ENCODE assay signal across 9 mouse cellular contexts in the genomic region with DNA sequence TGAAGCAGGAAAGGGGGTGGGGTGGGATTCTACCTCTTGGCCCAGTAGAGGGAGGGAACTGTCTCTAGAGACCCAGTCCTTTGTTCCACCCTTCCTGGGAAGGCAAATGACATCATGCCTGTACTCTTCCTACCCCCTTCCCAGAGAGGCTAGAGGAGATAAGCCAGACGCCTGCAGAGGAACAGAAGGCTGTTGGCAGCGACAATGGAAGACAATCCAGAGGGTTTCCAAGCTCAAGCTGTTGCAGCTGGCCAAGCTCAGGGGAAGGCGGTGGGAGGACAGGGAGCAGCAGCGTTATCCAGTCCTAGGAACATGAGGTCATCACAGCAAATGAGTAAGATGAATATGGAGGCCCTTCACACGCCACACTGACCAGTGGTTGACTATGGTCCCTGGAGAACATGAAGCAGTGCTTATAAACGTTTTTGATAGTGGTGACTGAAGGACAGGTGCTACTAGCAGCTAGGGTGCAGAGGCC.
DNase-seq lines count a peak whose midpoint lies in the region; ATAC-seq and TF ChIP-seq lines count a peak whose summit lies in the region.
"Had no signal": no experiment of that assay in that cellular context is flagged by ENCODE, and none has a peak within 500 bp of the region (broad histone marks: within the 10 kb centered on the region; RNA-seq: fewer than 3 reads in every experiment).

No protein-coding gene starts in this region.

- H3K36me3 ChIP-seq in heart, embryonic 14.5 days (ENCODE audit: control insufficient read depth, insufficient read depth, low read length): peaks cover 38% of the 10 kb centered on the region
- H3K36me3 ChIP-seq in liver, embryonic 15.5 days (replicated peaks): 0 out of 2 replicates have a peak, but pooled peaks cover 8% of the 10 kb centered on the region

- no peak for TF ChIP-seq CTCF in embryonic fibroblast, embryonic 13.5 days (IDR thresholded peaks at IDR 0.05; ENCODE audit: borderline replicate concordance, insufficient read depth, low read length)

- DNase-seq in CD4-positive helper T cell, adult 2 months (ENCODE audit: low read depth, low spot score): peak; percentile 21
- DNase-seq in adrenal gland, postnatal 25 days: peak; percentile 32
- DNase-seq in kidney, postnatal 10 days: peak; percentile 81
- DNase-seq in ovary, adult 18-20 months (ENCODE audit: low spot score): peak; percentile 65
- DNase-seq in thymus, adult 18-20 months: no peak

- peak overlapping the region; percentile 55; the same call in 1 of the 2 replicates for H3K9ac ChIP-seq in heart, embryonic 14.5 days (ENCODE audit: low read length)
- peak overlapping the region; percentile 15; the same call in 1 of the 2 replicates for H3K9ac ChIP-seq in liver, embryonic 15.5 days
- H3K9ac ChIP-seq: neural tube, embryonic 12.5 days had no signal

- under 1% methylated on average over 6 of the region's 6 CpGs for WGBS in heart, embryonic 14.5 days
- 53% methylated on average over 6 of the region's 6 CpGs for WGBS in liver, embryonic 15.5 days (ENCODE audit: insufficient replicate concordance)

- peak overlapping the region; percentile 39; the same call in 1 of the 2 replicates for H3K27ac ChIP-seq in embryonic fibroblast, embryonic 13.5 days (ENCODE audit: insufficient read depth, low read length)
- peak overlapping the region; percentile 89 to 91 for H3K27ac ChIP-seq in heart, embryonic 14.5 days (replicated peaks in 1 of 2; ENCODE audit: control insufficient read depth in 1 of 2, insufficient read depth in 1 of 2, low read depth in 2 of 2, low read length in 2 of 2)
- H3K27ac ChIP-seq in liver, embryonic 15.5 days (replicated peaks): peak overlapping the region; percentile 80
- H3K27ac ChIP-seq: neural tube, embryonic 12.5 days had no signal

- no peaks in the 10 kb centered on the region for H3K27me3 ChIP-seq in heart, embryonic 14.5 days (ENCODE audit: control insufficient read depth, insufficient read depth, low read length)
- H3K27me3 ChIP-seq in liver, embryonic 15.5 days: no peaks in the 10 kb centered on the region
- H3K27me3 ChIP-seq: neural tube, embryonic 12.5 days had no signal

- H3K4me2 ChIP-seq in heart, embryonic 14.5 days (ENCODE audit: low read length): 0 out of 2 replicates have a peak overlapping the region, but pooled peaks have one; percentile 24
- peak overlapping the region; percentile 48 for H3K4me2 ChIP-seq in liver, embryonic 15.5 days
- H3K4me2 ChIP-seq: neural tube, embryonic 12.5 days had no signal

- TF ChIP-seq POLR2A in embryonic fibroblast, embryonic 13.5 days (IDR thresholded peaks at IDR 0.05; ENCODE audit: low read depth, low read length): no peak

- H3K4me1 ChIP-seq in embryonic fibroblast, embryonic 13.5 days (ENCODE audit: control insufficient read depth, insufficient read depth, low read length): peaks cover 21% of the 10 kb centered on the region
- H3K4me1 ChIP-seq in heart, embryonic 14.5 days (ENCODE audit: control insufficient read depth in 2 of 2, insufficient read depth in 2 of 2, low read length in 2 of 2): peaks cover 44 to 96% of the 10 kb centered on the region in 2 experiments
- H3K4me1 ChIP-seq in liver, embryonic 15.5 days (replicated peaks): peaks cover 85% of the 10 kb centered on the region

- ATAC-seq in heart, embryonic 14.5 days (ENCODE audit: insufficient number of reproducible peaks, insufficient read depth, low FRiP score, low read depth): peak; percentile 96
- ATAC-seq in liver, embryonic 15.5 days (ENCODE audit: insufficient read depth): peak; percentile 28; the same call in 1 of the 2 replicates

- H3K9me3 ChIP-seq in heart, embryonic 14.5 days (ENCODE audit: control insufficient read depth, low read length): no peaks in the 10 kb centered on the region
- no peaks in the 10 kb centered on the region for H3K9me3 ChIP-seq in liver, embryonic 15.5 days (replicated peaks)
- H3K9me3 ChIP-seq: neural tube, embryonic 12.5 days had no signal

- no peak overlapping the region for H3K4me3 ChIP-seq in embryonic fibroblast, embryonic 13.5 days (ENCODE audit: insufficient read depth, low read length)
- H3K4me3 ChIP-seq in heart, embryonic 14.5 days (ENCODE audit: control insufficient read depth in 1 of 2, insufficient read depth in 1 of 2, low read depth in 1 of 2, low read length in 2 of 2): no peak overlapping the region
- no peak overlapping the region for H3K4me3 ChIP-seq in liver, embryonic 15.5 days (replicated peaks)
- H3K4me3 ChIP-seq: neural tube, embryonic 12.5 days had no signal

Comparison
In these comparisons a context has a peak if more than half of its experiments do, and no peak if none do; other contexts are left out.
1. DNase-seq: peak in CD4-positive helper T cell, adult 2 months (single experiment), adrenal gland, postnatal 25 days (single experiment), kidney, postnatal 10 days (single experiment) and ovary, adult 18-20 months (single experiment); none in thymus, adult 18-20 months (0 of 2).
2. H3K27ac ChIP-seq: peak in every context shown above with its lines; median percentile 90 in heart, embryonic 14.5 days; 80 in liver, embryonic 15.5 days; 39 in embryonic fibroblast, embryonic 13.5 days.